Comparison of ENCODE assay signal across 8 mouse cellular contexts in the genomic region with DNA sequence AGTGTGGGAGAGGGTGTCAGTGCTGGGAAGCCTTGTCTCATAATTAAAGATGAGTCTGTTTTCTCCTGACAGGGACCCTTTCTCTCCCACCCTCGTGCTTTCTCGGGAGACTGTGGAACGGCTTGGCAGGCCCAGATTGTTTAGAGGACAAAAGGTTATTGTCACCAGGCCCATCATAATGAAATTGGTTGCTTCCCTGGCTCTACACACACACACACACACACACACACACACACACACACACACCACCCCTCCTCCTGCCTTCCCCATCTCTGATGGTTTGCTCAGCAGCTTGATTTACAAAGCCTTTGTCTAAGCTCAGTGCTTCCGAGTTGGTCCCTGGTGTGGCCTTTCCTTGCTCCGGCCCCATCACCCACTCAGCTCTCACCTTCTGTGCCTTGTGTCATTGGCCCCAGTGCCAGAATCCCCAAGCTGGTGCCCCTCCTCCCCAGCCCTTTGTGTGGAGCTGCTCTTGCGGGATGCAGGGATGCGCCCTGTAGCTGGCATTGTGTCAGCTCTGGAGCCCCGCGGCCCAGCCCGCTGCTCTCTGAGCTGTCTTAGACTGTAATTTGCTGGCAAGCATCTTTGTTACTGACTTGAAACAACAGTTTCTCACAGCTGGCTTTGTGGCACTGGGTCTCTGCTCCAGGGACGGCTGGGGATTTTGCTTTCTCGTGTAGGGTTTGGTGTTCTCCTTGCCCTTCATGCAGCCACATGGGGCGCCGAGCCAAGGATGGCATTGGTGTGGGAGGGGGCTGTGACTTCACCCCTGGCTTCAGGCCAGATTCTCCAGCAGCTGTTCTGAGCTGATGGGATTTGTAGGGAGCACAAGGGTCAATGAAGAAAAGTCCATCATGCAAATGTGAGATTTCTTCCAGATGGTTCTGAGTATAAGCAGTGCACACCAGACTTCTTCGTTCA.
DNase-seq lines count a peak whose midpoint lies in the region; ATAC-seq lines count a peak whose summit lies in the region.

No protein-coding gene starts in this region.

- peak; percentile 55 for DNase-seq in R1 (ENCODE audit: low read depth, low spot score)
- peak; percentile 90 for DNase-seq in cerebellum, adult 9-11 months
- peak; percentile 80 for DNase-seq in heart, postnatal 4 days
- peak; percentile 63 to 72 for DNase-seq in layer of hippocampus, adult 8-10 months (ENCODE audit: low spot score in 2 of 2)
- peak; percentile 82 for DNase-seq in midbrain, embryonic 10.5 days (ENCODE audit: low spot score)
- no peak for DNase-seq in thymus, postnatal 0 days (ENCODE audit: low spot score)

- peak; percentile 20 for ATAC-seq in frontal cortex, adult (ENCODE audit: low TSS enrichment)
- ATAC-seq in stomach, embryonic 14.5 days (ENCODE audit: insufficient number of reproducible peaks, insufficient read depth, low FRiP score, low read depth): peak; percentile 34; the same call in 1 of the 2 replicates

- no peak overlapping the region for H3K9ac ChIP-seq in stomach, embryonic 14.5 days (replicated peaks; ENCODE audit: low read depth, low read length)

- 18% methylated on average over 15 of the region's 15 CpGs for WGBS in midbrain, embryonic 10.5 days
- WGBS in stomach, embryonic 14.5 days: 18% methylated on average over 15 of the region's 15 CpGs

- H3K4me3 ChIP-seq in midbrain, embryonic 10.5 days: peak overlapping the region; percentile 33; the same call in 1 of the 2 replicates
- H3K4me3 ChIP-seq in stomach, embryonic 14.5 days (ENCODE audit: low read depth, low read length): no peak overlapping the region

- no peaks in the 10 kb centered on the region for H3K36me3 ChIP-seq in midbrain, embryonic 10.5 days
- no peaks in the 10 kb centered on the region for H3K36me3 ChIP-seq in stomach, embryonic 14.5 days (ENCODE audit: control insufficient read depth, insufficient read depth, low read length)

- H3K4me1 ChIP-seq in midbrain, embryonic 10.5 days: peaks cover 55% of the 10 kb centered on the region
- H3K4me1 ChIP-seq in stomach, embryonic 14.5 days (ENCODE audit: control insufficient read depth, insufficient read depth, low read length): peaks cover 47% of the 10 kb centered on the region

- no peak overlapping the region for H3K4me2 ChIP-seq in stomach, embryonic 14.5 days (replicated peaks; ENCODE audit: low read depth, low read length)

- H3K27ac ChIP-seq in midbrain, embryonic 10.5 days (replicated peaks): peak overlapping the region; percentile 93
- peak overlapping the region; percentile 94 for H3K27ac ChIP-seq in stomach, embryonic 14.5 days (ENCODE audit: low read length)

- H3K27me3 ChIP-seq in midbrain, embryonic 10.5 days (ENCODE audit: low read depth, poor library complexity, severe bottlenecking): no peaks in the 10 kb centered on the region
- no peaks in the 10 kb centered on the region for H3K27me3 ChIP-seq in stomach, embryonic 14.5 days (ENCODE audit: control insufficient read depth, insufficient read depth, low read length)

- H3K9me3 ChIP-seq in midbrain, embryonic 10.5 days (replicated peaks): no peaks in the 10 kb centered on the region
- H3K9me3 ChIP-seq in stomach, embryonic 14.5 days (ENCODE audit: control insufficient read depth, low read depth, low read length): no peaks in the 10 kb centered on the region
